Mouse (Mus musculus) small intestine, adult 2 months (tissue): Measurements from ENCODE around the gene L1td1.

Experiments
- CTCF ChIP-seq: fragments of 200-500 bp; IDR thresholded peaks from 2 replicates; pipeline ENCODE4 v1.5.1; 2012; ENCODE audit warnings: low read depth, mild to moderate bottlenecking, control low read depth, inconsistent platforms, low read length, moderate library complexity, mixed read lengths; ENCODE audit not compliant: insufficient replicate concordance, insufficient read length; ENCODE audit errors: extremely low read depth
- POLR2A ChIP-seq: fragments of 200-500 bp; IDR thresholded peaks from 2 replicates; pipeline ENCODE4 v1.6.1; 2012; ENCODE audit warnings: low read depth, mild to moderate bottlenecking, control low read depth, inconsistent platforms, low read length, moderate library complexity

DNA sequence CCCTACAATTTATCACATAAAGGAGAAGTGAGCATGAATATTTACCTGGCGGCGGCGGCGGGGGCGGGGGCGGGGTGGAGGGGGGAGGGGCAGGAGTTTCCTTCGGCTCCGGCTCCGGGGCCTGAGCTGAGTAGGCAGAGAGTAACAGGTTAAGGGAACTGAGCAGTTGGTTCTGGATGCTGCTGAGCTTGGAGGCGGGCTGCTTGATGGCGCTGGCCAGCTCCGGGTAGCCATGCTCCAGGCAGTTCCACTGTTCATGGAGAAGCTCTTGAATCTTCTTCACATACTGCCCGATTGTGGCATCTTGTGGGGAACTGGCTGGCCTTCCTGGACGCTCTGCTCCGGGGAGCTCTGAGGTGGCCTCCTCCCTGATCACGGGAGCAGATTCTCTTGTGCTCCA, 51.7 kb downstream of the L1td1 start:
- TF ChIP-seq CTCF (no peak), POLR2A (no peak)
